Mouse (Mus musculus) lung, postnatal 0 days (tissue): Measurements from ENCODE around the gene Gk2. TPM values are rescaled to one million over a fixed set of nuclear protein-coding genes. Genes with fewer than 3 reads are reported as not detected.

ENCODE experiments used
- ATAC-seq: fragments of 200-750 bp; cut with Nextera tagmentation; 2 replicates; pipeline ENCODE4 v1.8.0; 2017; ENCODE audit warnings: moderate library complexity
- DNase-seq: peaks from one replicate; pipeline ENCODE4 v3.0.0-alpha.2; 2016; ENCODE audit warnings: low spot score
- H3K27ac ChIP-seq: fragments of 300-500 bp; sonication (generic); 2 replicates; pipeline ENCODE4 v1.5.1; 2014; ENCODE audit warnings: antibody characterized with exemption, mild to moderate bottlenecking, low read length, mixed read lengths
- H3K27me3 ChIP-seq: fragments of 300-500 bp; sonication (generic); replicated peaks from 2 replicates; pipeline ENCODE4 v1.6.1; 2014; ENCODE audit warnings: low read length, mixed read lengths; ENCODE audit not compliant: insufficient read depth
- H3K36me3 ChIP-seq: fragments of 300-500 bp; sonication (generic); 2 replicates; pipeline ENCODE4 v1.6.1; 2014; ENCODE audit warnings: low read length, mixed read lengths; ENCODE audit not compliant: insufficient read depth
- H3K4me1 ChIP-seq: fragments of 300-500 bp; sonication (generic); 2 replicates; pipeline ENCODE4 v1.6.1; 2014; ENCODE audit warnings: antibody characterized with exemption, low read depth, low read length, mixed read lengths; ENCODE audit not compliant: insufficient read depth
- H3K4me2 ChIP-seq: fragments of 300-500 bp; sonication (generic); replicated peaks from 2 replicates; pipeline ENCODE4 v1.6.1; 2014; ENCODE audit warnings: low read depth, mild to moderate bottlenecking, low read length, moderate library complexity, mixed read lengths
- H3K4me3 ChIP-seq: fragments of 300-500 bp; sonication (generic); 2 replicates; pipeline ENCODE4 v1.5.1; 2014; ENCODE audit warnings: low read depth, low read length
- H3K9ac ChIP-seq: fragments of 300-500 bp; sonication (generic); replicated peaks from 2 replicates; pipeline ENCODE4 v1.6.1; 2014; ENCODE audit warnings: low read depth, mild to moderate bottlenecking
- H3K9me3 ChIP-seq: fragments of 300-500 bp; sonication (generic); 2 replicates; pipeline ENCODE4 v1.6.1; 2016; ENCODE audit warnings: low read length, mixed read lengths
- CTCF ChIP-seq: IDR thresholded peaks from 2 replicates; pipeline ENCODE4 v1.5.1; 2016; ENCODE audit warnings: antibody characterized with exemption, mild to moderate bottlenecking
- EP300 ChIP-seq: IDR thresholded peaks from 2 replicates; pipeline ENCODE4 v1.6.1; 2016; ENCODE audit warnings: antibody characterized with exemption, mild to moderate bottlenecking, control low read depth
- WGBS: fragments of 180-500 bp; shearing (Covaris S2); extraction: QIAGEN DNeasy Blood & Tissue Kit; methylation state at CpG from one replicate; pipeline ENCODE4 v1.1.7; 2014; 5-methylcytosine and 5-hydroxymethylcytosine counted together
- polyA plus RNA-seq: library from polyadenylated mRNA; unstranded; fragments of >200 nt; fragmentation: Nextera tagmentation; extraction: Ambion mirVana; gene quantifications from 2 replicates; pipeline ENCODE4 v1.2.1, GENCODE M21; 2015

The Gk2 gene
- not detected in 2 replicates for polyA plus RNA-seq

GRCm38 (mm10) chr5:97456816-97457215 lies at the start of gene Gk2:
Gk2 (minus strand) TSS chr5:97457021.
- Histone ChIP-seq H3K4me3 (no peak within 1 kb of the TSS), H3K27me3 (no peaks in the 10 kb centered on the region), H3K36me3 (no peaks in the 10 kb centered on the region), H3K9me3 (no peaks in the 10 kb centered on the region), H3K9ac (no peak within 1 kb of the TSS), H3K27ac (no peak within 1 kb of the TSS), H3K4me1 (no peaks in the 10 kb centered on the region), H3K4me2 (no peak within 1 kb of the TSS)
- no peak for DNase-seq
- no peak for TF ChIP-seq EP300
- no peak for TF ChIP-seq CTCF
- no peak for ATAC-seq
- 94% methylated on average over 10 of the region's 10 CpGs for WGBS

DNA sequence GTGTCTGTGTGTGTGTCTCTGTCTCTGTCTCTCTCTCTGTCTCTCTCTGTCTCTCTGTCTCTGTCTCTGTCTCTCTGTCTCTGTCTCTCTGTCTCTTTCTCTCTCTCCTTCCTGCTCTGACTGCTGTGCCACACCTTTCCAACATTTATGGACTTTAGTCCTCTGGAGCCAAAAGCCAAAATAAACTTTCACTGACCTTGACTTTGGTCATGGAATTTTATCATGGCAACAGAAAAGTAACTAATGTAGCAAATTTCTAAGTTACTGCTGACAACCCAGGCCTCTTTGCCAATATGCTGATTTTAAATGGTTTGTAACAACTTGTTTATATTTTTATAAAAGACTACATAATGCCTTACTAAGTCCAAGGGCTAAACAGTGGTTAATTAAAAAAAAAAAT lies 41.2 kb upstream of the Gk2 start:
- ATAC-seq = no peak
- Histone ChIP-seq H3K36me3 (no peaks in the 10 kb centered on the region), H3K4me2 (no peak overlapping the region), H3K9ac (no peak overlapping the region), H3K4me1 (no peaks in the 10 kb centered on the region), H3K4me3 (no peak overlapping the region), H3K9me3 (no peaks in the 10 kb centered on the region), H3K27ac (no peak overlapping the region), H3K27me3 (no peaks in the 10 kb centered on the region)
- TF ChIP-seq EP300 (no peak), CTCF (no peak)
- no peak for DNase-seq

- DNase-seq (no peak), ATAC-seq (no peak)
- Histone ChIP-seq H3K36me3 (no peaks in the 10 kb centered on the region), H3K27me3 (no peaks in the 10 kb centered on the region), H3K4me3 (no peak overlapping the region), H3K27ac (no peak overlapping the region), H3K9me3 (no peaks in the 10 kb centered on the region), H3K4me2 (no peak overlapping the region), H3K4me1 (no peaks in the 10 kb centered on the region), H3K9ac (no peak overlapping the region)
- WGBS = 57% methylated on average over 5 of the region's 5 CpGs
- TF ChIP-seq CTCF (no peak), EP300 (no peak)
Observed at GRCm38 (mm10) chr5:97495488-97496092, 38.8 kb upstream of the Gk2 start.

DNA sequence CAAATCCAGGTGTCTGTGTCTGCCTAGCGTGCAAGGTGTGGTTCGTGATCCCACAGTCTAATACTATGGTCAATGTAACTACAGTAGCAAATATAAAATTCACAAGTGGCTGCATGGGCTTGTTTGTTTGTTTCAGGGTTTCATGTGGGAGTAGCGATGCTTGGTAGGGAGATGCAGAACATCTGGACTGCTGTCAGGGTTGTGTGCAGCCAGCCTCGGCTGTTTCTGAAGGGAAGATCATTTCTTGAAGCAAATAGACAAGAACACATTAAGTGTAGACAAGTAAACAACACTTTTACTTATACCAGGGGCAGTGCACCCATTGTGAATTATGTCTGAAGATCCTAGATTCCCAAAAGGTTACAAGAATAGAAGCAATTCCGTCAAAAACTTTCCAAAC lies 36.6 kb upstream of the Gk2 start:
- Histone ChIP-seq H3K4me3 (no peak overlapping the region), H3K27me3 (no peaks in the 10 kb centered on the region), H3K27ac (no peak overlapping the region), H3K4me2 (no peak overlapping the region), H3K36me3 (no peaks in the 10 kb centered on the region), H3K9me3 (no peaks in the 10 kb centered on the region), H3K9ac (no peak overlapping the region), H3K4me1 (no peaks in the 10 kb centered on the region)
- ATAC-seq (no peak), DNase-seq (peak; percentile 27)
- 55% methylated on average over 5 of the region's 5 CpGs for WGBS
- TF ChIP-seq EP300 (no peak), CTCF (no peak)

GRCm38 (mm10) chr5:97486141-97486540 lies 29.3 kb upstream of the Gk2 start:
- Histone ChIP-seq H3K4me1 (no peaks in the 10 kb centered on the region), H3K4me3 (no peak overlapping the region), H3K4me2 (no peak overlapping the region), H3K9ac (no peak overlapping the region), H3K36me3 (no peaks in the 10 kb centered on the region), H3K9me3 (no peaks in the 10 kb centered on the region), H3K27ac (no peak overlapping the region), H3K27me3 (no peaks in the 10 kb centered on the region)
- TF ChIP-seq CTCF (no peak), EP300 (no peak)
- peak; percentile 17 for DNase-seq
- 50% methylated on average over 5 of the region's 5 CpGs for WGBS
- ATAC-seq = no peak

- no peaks in the 10 kb centered on the region for H3K36me3 ChIP-seq
- TF ChIP-seq CTCF (no peak), EP300 (no peak)
- no peak overlapping the region for H3K9ac ChIP-seq
- DNase-seq = no peak
- H3K4me3 ChIP-seq = no peak overlapping the region
- no peak overlapping the region for H3K27ac ChIP-seq
- no peaks in the 10 kb centered on the region for H3K27me3 ChIP-seq
- no peaks in the 10 kb centered on the region for H3K4me1 ChIP-seq
- H3K9me3 ChIP-seq = no peaks in the 10 kb centered on the region
- H3K4me2 ChIP-seq = no peak overlapping the region
- no peak for ATAC-seq
- 71% methylated on average over 1 of the region's 1 CpGs for WGBS
Observed at GRCm38 (mm10) chr5:97479991-97480390, 23.2 kb upstream of the Gk2 start.

DNA sequence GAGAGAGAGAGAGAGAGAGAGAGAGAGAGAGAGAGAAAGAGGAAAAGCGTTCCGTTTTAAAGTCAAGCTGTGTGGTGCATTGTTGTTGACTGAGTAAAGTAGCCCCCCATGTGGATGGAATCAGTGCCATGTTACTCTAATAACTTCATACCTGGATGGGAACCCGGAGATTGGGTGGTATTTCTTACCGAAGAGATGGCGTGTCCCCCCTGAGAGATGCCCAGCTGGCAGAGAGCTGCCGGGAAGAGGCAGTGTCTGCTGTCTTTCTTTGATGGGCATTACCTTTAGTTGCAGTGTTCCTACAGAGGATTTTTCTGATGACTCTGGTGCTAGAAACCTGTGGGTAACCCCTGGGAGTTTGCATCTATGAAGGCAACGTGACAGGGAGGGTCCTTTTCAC lies 10.4 kb upstream of the Gk2 start:
- Histone ChIP-seq H3K9me3 (no peaks in the 10 kb centered on the region), H3K4me3 (no peak overlapping the region), H3K4me2 (no peak overlapping the region), H3K36me3 (no peaks in the 10 kb centered on the region), H3K27ac (no peak overlapping the region), H3K27me3 (no peaks in the 10 kb centered on the region), H3K9ac (no peak overlapping the region), H3K4me1 (no peaks in the 10 kb centered on the region)
- TF ChIP-seq CTCF (no peak), EP300 (no peak)
- WGBS = 86% methylated on average over 7 of the region's 7 CpGs
- DNase-seq (no peak), ATAC-seq (no peak)
